In genomic region chr5:99478716-99479115, GRCm38 (mm10) we compare ENCODE assay signal across 9 mouse cellular contexts.
DNase-seq lines count a peak whose midpoint lies in the region; ATAC-seq and TF ChIP-seq lines count a peak whose summit lies in the region.
"Had no signal": no experiment of that assay in that cellular context is flagged by ENCODE, and none has a peak within 500 bp of the region (broad histone marks: within the 10 kb centered on the region; RNA-seq: fewer than 3 reads in every experiment).

No protein-coding gene starts in this region.

- H3K9ac ChIP-seq in liver, embryonic 15.5 days, result no peak overlapping the region
- no peak overlapping the region for H3K9ac ChIP-seq in stomach, postnatal 0 days (ENCODE audit: low read length)

- no peaks in the 10 kb centered on the region for H3K9me3 ChIP-seq in liver, embryonic 15.5 days (replicated peaks)
- no peaks in the 10 kb centered on the region for H3K9me3 ChIP-seq in stomach, postnatal 0 days (ENCODE audit: control insufficient read depth, low read length)

- no peak overlapping the region for H3K27ac ChIP-seq in liver, embryonic 15.5 days (replicated peaks)
- peak overlapping the region; percentile 74 for H3K27ac ChIP-seq in stomach, postnatal 0 days (replicated peaks)

- H3K4me2 ChIP-seq in liver, embryonic 15.5 days, result peak overlapping the region; percentile 63; the same call in 1 of the 2 replicates
- H3K4me2 ChIP-seq in stomach, postnatal 0 days (replicated peaks; ENCODE audit: low read depth), result peak overlapping the region; percentile 49; the same call in 1 of the 2 replicates

- DNase-seq in cerebellum, adult 8-10 months, result peak; percentile 10
- no peak for DNase-seq in cerebellum, postnatal 25 days
- peak; percentile 12 to 34 for DNase-seq in spleen, postnatal 36 days (ENCODE audit: low spot score in 2 of 2)
- DNase-seq in spleen, adult 18-20 months, result no peak
- DNase-seq in stomach, postnatal 0 days (ENCODE audit: low spot score), result no peak
- DNase-seq in urinary bladder, postnatal 4 days (ENCODE audit: low spot score in 2 of 2), result no peak
- DNase-seq in kidney, adult 8-10 months, result no peak

- no peaks in the 10 kb centered on the region for H3K27me3 ChIP-seq in liver, embryonic 15.5 days
- H3K27me3 ChIP-seq in stomach, postnatal 0 days (ENCODE audit: control insufficient read depth, insufficient read depth, low read length), result no peaks in the 10 kb centered on the region

- 24% methylated on average over 4 of the region's 4 CpGs for WGBS in liver, embryonic 15.5 days (ENCODE audit: insufficient replicate concordance)
- 22% methylated on average over 4 of the region's 4 CpGs for WGBS in stomach, postnatal 0 days

- no peak for TF ChIP-seq EP300 in stomach, postnatal 0 days (optimal IDR thresholded peaks at IDR 0.05)

- TF ChIP-seq CTCF in stomach, postnatal 0 days (IDR thresholded peaks at IDR 0.05; ENCODE audit: low read depth), result no peak

- no peaks in the 10 kb centered on the region for H3K36me3 ChIP-seq in liver, embryonic 15.5 days (replicated peaks)
- no peaks in the 10 kb centered on the region for H3K36me3 ChIP-seq in stomach, postnatal 0 days (ENCODE audit: control insufficient read depth, insufficient read depth, low read length)

- peak; percentile 60; the same call in 1 of the 2 replicates for ATAC-seq in liver, embryonic 15.5 days (ENCODE audit: insufficient read depth)
- ATAC-seq in stomach, postnatal 0 days (ENCODE audit: low FRiP score, low TSS enrichment), result no peak

- H3K4me3 ChIP-seq in liver, embryonic 15.5 days (replicated peaks), result no peak overlapping the region
- no peak overlapping the region for H3K4me3 ChIP-seq in stomach, postnatal 0 days (ENCODE audit: low read depth, low read length)
- H3K4me3 ChIP-seq: erythroblast, embryonic 14.5 days had no signal

- H3K4me1 ChIP-seq in liver, embryonic 15.5 days (replicated peaks), result peaks cover 45% of the 10 kb centered on the region
- H3K4me1 ChIP-seq in stomach, postnatal 0 days (replicated peaks; ENCODE audit: control insufficient read depth, insufficient read depth), result 0 out of 2 replicates have a peak, but pooled peaks cover 7% of the 10 kb centered on the region

Comparison
In these comparisons a context has a peak if more than half of its experiments do, and no peak if none do; other contexts are left out.
1. DNase-seq: peak in cerebellum, adult 8-10 months (single experiment) and spleen, postnatal 36 days (2 of 2); none in cerebellum, postnatal 25 days (0 of 2), spleen, adult 18-20 months (0 of 2), stomach, postnatal 0 days (single experiment), urinary bladder, postnatal 4 days (0 of 2) and kidney, adult 8-10 months (0 of 2).